Mouse (Mus musculus) liver, adult 2 months (tissue): ENCODE measurements at regions not wholly inside any gene's neighbourhood (a gene's known extent, or its start where the extent isn't known, plus 50 kb on each side); places are given as distances from the start of the nearest gene placed in this dataset.
A peak's percentile ranks its signal among the peaks of the same experiment; 100 is the strongest.

ENCODE experiments used
- DNase-seq: peaks from one replicate; pipeline ENCODE4 v3.0.0-alpha.2; 2011; ENCODE audit warnings: low read depth, low spot score; ENCODE audit errors: extremely low read depth
- H3K27ac ChIP-seq: fragments of 200-500 bp; replicated peaks from 2 replicates; pipeline ENCODE4 v1.5.1; 2012; ENCODE audit warnings: low read depth, mild to moderate bottlenecking, control low read depth, inconsistent platforms, low read length; ENCODE audit not compliant: insufficient read depth
- H3K27me3 ChIP-seq: fragments of 200-500 bp; 2 replicates; pipeline ENCODE4 v1.6.1; 2012; ENCODE audit warnings: mild to moderate bottlenecking, moderate library complexity, low read length, inconsistent platforms; ENCODE audit not compliant: control insufficient read depth, insufficient read depth
- H3K36me3 ChIP-seq: fragments of 200-500 bp; 2 replicates; pipeline ENCODE4 v1.6.1; 2012; ENCODE audit warnings: low read length, inconsistent platforms; ENCODE audit not compliant: control insufficient read depth, insufficient read depth
- H3K4me1 ChIP-seq: fragments of 200-500 bp; 2 replicates; pipeline ENCODE4 v1.6.1; 2011; ENCODE audit warnings: low read length; ENCODE audit not compliant: control insufficient read depth, insufficient read depth
- H3K4me3 ChIP-seq: fragments of 200-500 bp; 2 replicates; pipeline ENCODE4 v1.5.1; 2011; ENCODE audit warnings: low read depth, mild to moderate bottlenecking, control low read depth, low read length, moderate library complexity; ENCODE audit not compliant: insufficient read depth
- H3K79me2 ChIP-seq: fragments of 200-500 bp; 2 replicates; pipeline ENCODE4 v1.6.1; 2012; ENCODE audit warnings: inconsistent platforms, mild to moderate bottlenecking, low read length, moderate library complexity; ENCODE audit not compliant: control insufficient read depth, insufficient read depth
- H3K9ac ChIP-seq: fragments of 200-500 bp; 2 replicates; pipeline ENCODE4 v1.6.1; 2012; ENCODE audit warnings: low read depth, mild to moderate bottlenecking, control low read depth, inconsistent platforms, low read length
- CTCF ChIP-seq: fragments of 200-500 bp; IDR thresholded peaks from 2 replicates; pipeline ENCODE4 v1.5.1; 2011; ENCODE audit warnings: low read depth, low read length, control low read depth
- POLR2A ChIP-seq: fragments of 200-500 bp; IDR thresholded peaks from 2 replicates; pipeline ENCODE4 v1.6.1; 2011; ENCODE audit warnings: low read length, control low read depth; ENCODE audit not compliant: insufficient read depth; ENCODE audit errors: extremely low read depth
- WGBS: fragments of 180-500 bp; shearing (Covaris S2); methylation state at CpG from one replicate; pipeline ENCODE4 v1.1.7; 2018; 5-methylcytosine and 5-hydroxymethylcytosine counted together

DNA sequence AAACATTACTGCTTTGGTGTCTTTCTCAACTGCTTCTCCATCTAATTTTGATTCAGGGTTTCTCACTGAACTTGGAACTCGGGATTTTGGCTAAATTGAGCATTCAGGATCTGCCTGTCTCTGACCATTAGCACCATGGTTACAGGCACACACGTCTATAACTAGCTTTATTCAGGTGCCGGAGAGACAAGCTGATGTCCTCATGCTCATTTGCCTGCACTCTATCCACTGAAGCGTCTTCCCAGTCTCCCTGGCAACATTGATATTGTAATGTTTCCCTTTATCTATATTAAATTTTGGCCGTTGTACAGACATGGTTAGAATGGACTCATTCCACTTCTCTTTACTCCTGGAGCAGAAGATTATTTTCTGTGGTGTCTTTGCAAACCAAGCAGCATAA, 520.3 kb downstream of the Lmo7 start:
- WGBS, result 68% methylated on average over 5 of the region's 5 CpGs
- Histone ChIP-seq H3K4me3 (no peak overlapping the region), H3K79me2 (no peaks in the 10 kb centered on the region), H3K27me3 (no peaks in the 10 kb centered on the region), H3K36me3 (no peaks in the 10 kb centered on the region), H3K27ac (no peak overlapping the region), H3K4me1 (no peaks in the 10 kb centered on the region), H3K9ac (no peak overlapping the region)
- TF ChIP-seq POLR2A (no peak), CTCF (no peak)
- peak; percentile 2 for DNase-seq

DNA sequence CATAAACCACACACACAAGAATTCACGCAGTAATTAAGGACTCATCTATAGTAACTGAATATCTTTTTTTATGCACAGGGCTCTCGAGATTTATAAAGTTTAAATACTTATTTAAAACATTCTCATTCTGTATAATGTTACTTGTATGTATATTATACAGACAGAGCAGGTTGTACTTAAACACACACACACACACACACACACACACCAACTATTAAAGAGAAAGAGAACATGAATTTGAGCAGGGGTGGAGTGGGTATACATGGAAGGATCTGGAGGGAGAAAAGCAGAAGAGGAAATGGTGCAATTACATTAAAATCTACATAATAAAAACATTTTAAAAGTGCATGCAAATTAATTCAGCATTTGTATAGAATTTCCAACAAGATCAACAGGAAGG, 518.8 kb downstream of the Lmo7 start:
- H3K36me3 ChIP-seq, result no peaks in the 10 kb centered on the region
- TF ChIP-seq POLR2A (no peak), CTCF (no peak)
- H3K27me3 ChIP-seq, result no peaks in the 10 kb centered on the region
- H3K4me1 ChIP-seq, result no peaks in the 10 kb centered on the region
- no peak for DNase-seq
- 69% methylated on average over 2 of the region's 2 CpGs for WGBS
- no peaks in the 10 kb centered on the region for H3K79me2 ChIP-seq
- H3K4me3 ChIP-seq, result no peak overlapping the region
- H3K27ac ChIP-seq, result no peak overlapping the region
- no peak overlapping the region for H3K9ac ChIP-seq

DNA sequence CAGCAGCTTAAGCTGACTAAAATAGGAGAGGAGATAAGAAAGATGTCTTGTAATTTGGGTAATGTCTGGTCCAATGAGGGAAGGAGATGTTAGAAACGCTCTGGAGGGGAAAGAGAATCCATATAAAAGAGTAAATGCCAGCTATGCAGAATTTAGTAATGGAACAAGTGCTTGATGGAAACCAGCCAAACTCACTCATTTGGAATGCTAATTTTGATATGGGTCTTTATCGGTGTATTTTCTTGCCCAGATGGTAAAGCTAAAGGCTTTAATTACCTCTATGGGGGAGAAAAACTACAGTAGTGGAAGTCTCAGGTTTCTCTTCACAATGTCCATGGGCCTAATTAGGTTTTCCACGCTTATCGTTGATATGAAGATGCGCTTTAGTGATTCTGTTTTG, 518.3 kb downstream of the Lmo7 start:
- DNase-seq, result no peak
- no peaks in the 10 kb centered on the region for H3K27me3 ChIP-seq
- 88% methylated on average over 5 of the region's 5 CpGs for WGBS
- no peak overlapping the region for H3K27ac ChIP-seq
- no peak overlapping the region for H3K9ac ChIP-seq
- H3K4me3 ChIP-seq, result no peak overlapping the region
- H3K36me3 ChIP-seq, result no peaks in the 10 kb centered on the region
- H3K79me2 ChIP-seq, result no peaks in the 10 kb centered on the region
- TF ChIP-seq CTCF (no peak), POLR2A (no peak)
- H3K4me1 ChIP-seq, result no peaks in the 10 kb centered on the region

DNA sequence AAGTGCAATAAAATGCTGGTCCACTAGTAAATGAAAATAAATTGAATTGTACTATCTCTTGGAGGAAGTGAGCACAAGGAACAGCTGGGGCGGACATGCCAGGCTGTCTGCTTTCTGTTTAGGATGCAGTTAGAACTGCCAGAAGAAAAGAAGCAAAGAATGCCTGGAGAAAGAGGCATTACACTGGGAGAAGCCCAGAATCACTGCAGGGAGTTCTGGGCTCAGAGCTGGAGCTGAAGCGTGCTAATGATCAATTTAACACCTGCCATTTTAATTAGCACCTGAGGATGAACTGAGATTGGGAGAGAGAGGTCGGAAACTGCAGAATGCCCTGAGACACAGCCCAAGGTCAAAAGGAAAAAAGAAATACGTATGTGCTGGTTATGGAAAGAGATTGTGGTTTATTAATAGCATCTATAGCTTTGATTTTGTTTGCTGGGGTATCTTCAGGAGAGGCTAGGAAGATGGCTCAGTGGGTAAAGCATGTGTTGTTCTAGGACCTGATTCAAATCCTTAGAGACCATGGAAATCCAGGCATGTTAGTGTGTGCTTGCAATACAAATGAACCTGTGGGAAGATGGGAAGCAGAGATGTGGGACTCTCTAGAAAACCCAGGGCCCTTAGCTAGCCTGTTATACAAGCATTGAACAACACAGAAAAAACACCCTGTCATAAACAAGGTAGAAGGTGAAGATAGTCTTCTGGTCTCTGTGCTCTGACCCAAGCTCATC, 514.2 kb downstream of the Lmo7 start:
- H3K79me2 ChIP-seq, result no peaks in the 10 kb centered on the region
- no peak for TF ChIP-seq POLR2A
- TF ChIP-seq CTCF, result no peak
- 39% methylated on average over 4 of the region's 4 CpGs for WGBS
- no peaks in the 10 kb centered on the region for H3K36me3 ChIP-seq
- H3K27me3 ChIP-seq, result no peaks in the 10 kb centered on the region
- no peak overlapping the region for H3K27ac ChIP-seq
- no peak overlapping the region for H3K4me3 ChIP-seq
- H3K4me1 ChIP-seq, result no peaks in the 10 kb centered on the region
- DNase-seq, result no peak
- H3K9ac ChIP-seq, result no peak overlapping the region

DNA sequence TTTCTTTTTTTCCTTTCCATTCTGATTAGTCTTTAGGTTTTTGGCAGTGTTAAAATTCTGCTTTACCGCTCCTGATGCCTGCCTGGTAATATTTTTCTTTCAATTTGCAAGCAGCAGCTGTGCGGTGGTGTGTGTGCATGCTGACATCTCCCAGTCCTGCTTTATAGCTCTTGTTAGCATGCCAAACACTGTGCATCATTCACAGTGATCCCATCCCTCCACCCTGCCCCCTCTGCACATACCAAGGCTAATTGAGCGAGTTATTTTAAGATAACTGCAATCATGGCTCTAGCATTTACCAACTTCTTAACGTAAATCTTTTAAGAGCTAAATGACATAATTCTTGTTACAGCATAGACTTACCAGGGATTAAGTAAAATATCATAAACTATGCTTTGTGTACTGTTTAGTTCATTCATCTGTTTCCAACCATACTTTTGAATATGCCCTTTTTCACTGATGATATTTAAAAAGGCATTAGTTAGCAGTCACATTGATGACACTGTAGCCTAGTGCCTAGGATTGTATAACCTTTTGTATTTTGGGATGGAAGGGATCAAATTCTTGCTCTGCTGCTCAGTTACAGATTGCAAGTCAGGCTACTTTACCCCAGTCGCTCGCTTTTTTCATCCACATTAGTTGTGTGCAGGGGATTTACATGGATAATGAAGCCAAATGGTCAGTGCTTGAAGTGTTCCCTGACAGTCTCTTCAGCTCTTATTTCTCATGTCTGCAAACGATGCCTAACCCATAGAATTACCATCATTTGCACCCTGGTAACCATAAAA, 487.0 kb downstream of the Lmo7 start:
- WGBS, result 73% methylated on average over 7 of the region's 7 CpGs
- no peaks in the 10 kb centered on the region for H3K79me2 ChIP-seq
- DNase-seq, result no peak
- H3K36me3 ChIP-seq, result no peaks in the 10 kb centered on the region
- H3K27me3 ChIP-seq, result no peaks in the 10 kb centered on the region
- no peaks in the 10 kb centered on the region for H3K4me1 ChIP-seq
- TF ChIP-seq CTCF (no peak), POLR2A (no peak)
- H3K4me3 ChIP-seq, result no peak overlapping the region
- H3K27ac ChIP-seq, result no peak overlapping the region
- H3K9ac ChIP-seq, result no peak overlapping the region
